Mouse (Mus musculus) left cerebral cortex, postnatal 10 days (tissue): ENCODE data around the gene Pfn1. TPM values are rescaled to one million over a fixed set of nuclear protein-coding genes. Genes with fewer than 3 reads are reported as not detected.

Experiments
- DNase-seq, 2 experiments: peaks; one replicate each; pipeline ENCODE4 v3.0.0; 2021 to 2022; ENCODE audit warnings: low spot score in 2 of 2, mixed read lengths in 1 of 2; ENCODE audit errors: extremely low spot score in 1 of 2
- intact Hi-C: fragments of 180-260 bp; cut with DNase I; formaldehyde crosslinking; loops from one replicate; pipeline ENCODE4 v1.15.1; 2025
- total RNA-seq, 2 experiments: library from RNA; stranded (reverse); gene quantifications; 2 replicates each; pipeline ENCODE4 v1.2.3; 2021

The Pfn1 gene
- total RNA-seq, 2 experiments from 2014 or later, result 286 to 295 TPM

GRCm38 (mm10) chr11:70679361-70679760 lies 24.9 kb upstream of the Pfn1 start:
- no peak for DNase-seq
- intact Hi-C loops, result no loop called here

GRCm38 (mm10) chr11:70678576-70678975 lies 24.1 kb upstream of the Pfn1 start:
- intact Hi-C loops, result no loop called here

GRCm38 (mm10) chr11:70678092-70678491 lies 23.6 kb upstream of the Pfn1 start:
- DNase-seq, result peak in 1 of 2 experiments; percentile 18
- intact Hi-C loops, result no loop called here

More at GRCm38 (mm10) chr11:70678576-70678975, 24.1 kb upstream of the Pfn1 start:
- DNase-seq, result peak in 1 of 2 experiments; percentile 10

GRCm38 (mm10) chr11:70674501-70674900 lies 20.1 kb upstream of the Pfn1 start:
- intact Hi-C loops, result no loop called here
- peak in 1 of 2 experiments; percentile 36 for DNase-seq

GRCm38 (mm10) chr11:70674014-70674413 lies 19.6 kb upstream of the Pfn1 start:
- intact Hi-C loops, result no loop called here
- DNase-seq, result peak in 1 of 2 experiments; percentile 12

GRCm38 (mm10) chr11:70671333-70672047 lies 17.0 kb upstream of the Pfn1 start:
- peak in 1 of 2 experiments; percentile 25 for DNase-seq
- intact Hi-C loops, result no loop called here

- peak in 1 of 2 experiments; percentile 39 for DNase-seq
- intact Hi-C loops, result no loop called here
These were observed 16.0 kb upstream of the Pfn1 start for GRCm38 (mm10) chr11:70670483-70670882.

GRCm38 (mm10) chr11:70669582-70670345 lies 15.3 kb upstream of the Pfn1 start:
- intact Hi-C loops, result no loop called here

GRCm38 (mm10) chr11:70668771-70669505 lies 14.5 kb upstream of the Pfn1 start, which contains the start of gene Spag7:
Gene Spag7 (minus strand): TSS chr11:70669416.
- peak; percentile 97 to 99 for DNase-seq
- intact Hi-C loops, result no loop called here

More at GRCm38 (mm10) chr11:70669582-70670345, 15.3 kb upstream of the Pfn1 start:
- DNase-seq, result peak; percentile 63 to 87

GRCm38 (mm10) chr11:70668335-70668770 lies 13.9 kb upstream of the Pfn1 start:
- intact Hi-C loops, result no loop called here
- peak in 1 of 2 experiments; percentile 88 for DNase-seq

GRCm38 (mm10) chr11:70667271-70668150 lies 13.1 kb upstream of the Pfn1 start:
- peak in 1 of 2 experiments; percentile 12 for DNase-seq
- intact Hi-C loops, result no loop called here

- intact Hi-C loops, result no loop called here
- no peak for DNase-seq
These were observed 12.2 kb upstream of the Pfn1 start for GRCm38 (mm10) chr11:70666687-70667086.

GRCm38 (mm10) chr11:70664741-70665140 lies 10.3 kb upstream of the Pfn1 start:
- no peak for DNase-seq
- intact Hi-C loops, result no loop called here

- intact Hi-C loops, result no loop called here
These were observed 9.5 kb upstream of the Pfn1 start for GRCm38 (mm10) chr11:70663957-70664356.

GRCm38 (mm10) chr11:70663101-70663500 lies 8.7 kb upstream of the Pfn1 start:
- intact Hi-C loops, result no loop called here
- DNase-seq, result no peak

More at GRCm38 (mm10) chr11:70663957-70664356, 9.5 kb upstream of the Pfn1 start:
- no peak for DNase-seq

GRCm38 (mm10) chr11:70660571-70660970 lies 6.1 kb upstream of the Pfn1 start:
- intact Hi-C loops, result no loop called here

GRCm38 (mm10) chr11:70658942-70659341 lies 4.5 kb upstream of the Pfn1 start:
- intact Hi-C loops, result no loop called here

More at GRCm38 (mm10) chr11:70660571-70660970, 6.1 kb upstream of the Pfn1 start:
- DNase-seq, result peak in 1 of 2 experiments; percentile 12

GRCm38 (mm10) chr11:70658521-70658920 lies 4.1 kb upstream of the Pfn1 start:
- intact Hi-C loops, result no loop called here

More at GRCm38 (mm10) chr11:70658942-70659341, 4.5 kb upstream of the Pfn1 start:
- DNase-seq, result peak in 1 of 2 experiments; percentile 22

More at GRCm38 (mm10) chr11:70658521-70658920, 4.1 kb upstream of the Pfn1 start:
- peak in 1 of 2 experiments; percentile 13 for DNase-seq
